Mouse (Mus musculus) kidney, adult 2 months (tissue): ENCODE measurements around the gene Ly6g6c.

Experiments
- CTCF ChIP-seq: fragments of 200-500 bp; conservative IDR thresholded peaks from 2 replicates; pipeline ENCODE4 v1.5.1; 2011; ENCODE audit warnings: low read depth, mild to moderate bottlenecking, control low read depth, low read length, moderate library complexity, mixed read lengths; ENCODE audit not compliant: insufficient read depth, insufficient read length
- POLR2A ChIP-seq: fragments of 200-500 bp; IDR thresholded peaks from one replicate; pipeline ENCODE4 v1.6.1; 2011; ENCODE audit warnings: low read depth, low read length, control low read depth

DNA sequence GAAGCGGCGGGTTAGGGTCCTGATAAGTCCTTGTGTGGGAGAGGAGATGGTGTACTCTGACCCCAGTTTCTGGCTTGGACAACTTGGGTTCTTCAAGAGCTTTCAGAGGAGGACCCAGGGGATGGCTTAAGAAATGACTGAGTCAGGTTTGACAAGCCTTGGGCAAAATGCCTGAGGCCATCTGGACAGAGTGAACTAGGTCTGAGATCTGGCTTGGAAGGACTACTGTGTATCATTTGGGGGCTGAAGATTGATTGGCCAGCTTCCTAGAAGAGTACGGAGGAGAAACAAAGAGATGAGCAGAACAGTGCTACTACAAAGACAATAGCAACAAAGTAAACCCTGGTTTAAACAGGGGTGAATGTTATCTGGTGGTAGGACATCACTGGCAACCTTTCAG is 1.7 kb upstream of the Ly6g6c start:
- no peak for TF ChIP-seq POLR2A
- TF ChIP-seq CTCF: no peak
